Mouse (Mus musculus): ENCODE results near the gene B3gat2. TPM values are rescaled to one million over a fixed set of nuclear protein-coding genes. Genes with fewer than 3 reads are reported as not detected.

B3gat2 gene
- polyA plus RNA-seq, 1 experiment from 2014 or later = 1.1 TPM

DNA sequence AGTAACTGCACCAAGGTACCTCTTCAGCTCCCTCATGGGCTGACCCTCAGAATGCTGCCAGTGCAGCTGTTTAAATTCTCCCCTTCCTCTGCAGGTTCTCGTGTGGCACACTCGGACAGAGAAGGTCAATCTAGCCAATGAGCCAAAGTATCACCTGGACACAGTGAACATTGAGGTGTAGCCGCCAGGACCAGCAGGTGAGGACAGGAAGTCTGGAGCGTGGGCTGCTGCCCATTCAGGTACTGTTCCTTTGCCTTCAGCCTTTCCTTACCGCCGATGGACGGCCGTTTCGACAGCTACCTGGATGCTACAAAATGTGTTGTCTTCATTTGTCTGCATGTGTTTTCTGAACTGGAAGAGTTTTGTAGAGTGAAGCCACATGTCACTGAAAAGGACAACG lies 83.5 kb downstream of the B3gat2 start:
- 96% methylated on average over 10 of the region's 10 CpGs for WGBS

DNA sequence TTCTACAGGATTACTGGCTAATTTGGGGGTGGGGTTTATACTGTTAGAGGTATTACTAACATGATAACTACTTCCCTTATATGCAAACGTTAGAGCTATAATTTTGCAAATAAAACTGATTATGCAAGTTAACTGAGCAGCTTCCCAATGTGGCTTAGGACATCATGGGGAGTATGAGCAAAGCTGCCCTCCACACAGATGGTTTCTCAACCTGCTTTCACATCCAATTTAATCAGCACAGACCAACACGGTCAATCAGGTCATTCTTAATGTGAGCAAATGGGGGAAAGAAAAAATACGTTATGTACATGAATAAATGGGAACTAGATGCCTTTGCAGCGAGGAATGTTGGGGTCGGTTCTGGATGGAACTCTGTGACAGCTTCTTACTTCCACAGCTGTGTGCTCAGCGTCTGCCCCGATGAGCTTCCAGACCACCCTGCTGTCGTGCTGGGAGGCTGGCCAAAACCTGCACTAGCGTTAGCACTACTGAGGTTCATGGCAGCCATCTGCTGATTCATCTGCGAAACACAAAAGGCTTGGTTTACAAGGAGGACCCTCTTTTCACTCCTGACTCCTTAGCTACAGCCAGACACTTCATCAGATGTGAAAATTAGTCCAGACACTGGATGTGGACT lies 84.6 kb downstream of the B3gat2 start:
- Histone ChIP-seq H3K27me3 (ENCODE audit: control insufficient read depth, insufficient read depth, low read length) (no peaks in the 10 kb centered on the region), H3K9me3 (ENCODE audit: control insufficient read depth, low read length) (no peaks in the 10 kb centered on the region), H3K36me3 (ENCODE audit: control insufficient read depth, insufficient read depth, low read length) (no peaks in the 10 kb centered on the region; the same call in 1 of the 2 replicates), H3K4me2 (ENCODE audit: low read depth, low read length, severe bottlenecking) (no peak overlapping the region), H3K4me1 (replicated peaks; ENCODE audit: control insufficient read depth, insufficient read depth, low read length) (no peaks in the 10 kb centered on the region), H3K4me3 (ENCODE audit: low read depth, low read length) (no peak overlapping the region), H3K27ac (ENCODE audit: low read depth, low read length) (no peak overlapping the region), H3K9ac (ENCODE audit: low read length) (no peak overlapping the region)
- DNase-seq (ENCODE audit: low spot score) (no peak), ATAC-seq (replicated peaks; ENCODE audit: low FRiP score) (no peak)
- 86% methylated on average over 10 of the region's 10 CpGs for WGBS

More for the DNA sequence above, 83.5 kb downstream of the B3gat2 start:
- DNase-seq (ENCODE audit: low spot score) = no peak
- Histone ChIP-seq H3K4me2 (ENCODE audit: low read depth, low read length, severe bottlenecking) (no peak overlapping the region), H3K4me3 (ENCODE audit: low read depth, low read length) (no peak overlapping the region), H3K36me3 (ENCODE audit: control insufficient read depth, insufficient read depth, low read length) (no peaks in the 10 kb centered on the region; the same call in 1 of the 2 replicates), H3K27me3 (ENCODE audit: control insufficient read depth, insufficient read depth, low read length) (no peaks in the 10 kb centered on the region), H3K4me1 (replicated peaks; ENCODE audit: control insufficient read depth, insufficient read depth, low read length) (no peaks in the 10 kb centered on the region), H3K9me3 (ENCODE audit: control insufficient read depth, low read length) (no peaks in the 10 kb centered on the region), H3K27ac (ENCODE audit: low read depth, low read length) (no peak overlapping the region), H3K9ac (ENCODE audit: low read length) (no peak overlapping the region)
- ATAC-seq (replicated peaks; ENCODE audit: low FRiP score) = no peak

- Histone ChIP-seq H3K27ac (ENCODE audit: low read depth, low read length) (no peak overlapping the region), H3K4me3 (ENCODE audit: low read depth, low read length) (no peak overlapping the region)
- 90% methylated on average over 3 of the region's 3 CpGs for WGBS
Observed at GRCm38 (mm10) chr1:23855623-23856022, 94.1 kb downstream of the B3gat2 start.

GRCm38 (mm10) chr1:23860944-23861343 lies 99.4 kb downstream of the B3gat2 start:
- DNase-seq (ENCODE audit: low spot score) (no peak), ATAC-seq (replicated peaks; ENCODE audit: low FRiP score) (no peak)
- Histone ChIP-seq H3K27ac (ENCODE audit: low read depth, low read length) (no peak overlapping the region), H3K4me3 (ENCODE audit: low read depth, low read length) (no peak overlapping the region), H3K4me1 (replicated peaks; ENCODE audit: control insufficient read depth, insufficient read depth, low read length) (no peaks in the 10 kb centered on the region), H3K27me3 (ENCODE audit: control insufficient read depth, insufficient read depth, low read length) (no peaks in the 10 kb centered on the region), H3K9ac (ENCODE audit: low read length) (no peak overlapping the region), H3K4me2 (ENCODE audit: low read depth, low read length, severe bottlenecking) (no peak overlapping the region), H3K9me3 (ENCODE audit: control insufficient read depth, low read length) (no peaks in the 10 kb centered on the region), H3K36me3 (ENCODE audit: control insufficient read depth, insufficient read depth, low read length) (no peaks in the 10 kb centered on the region)
- 91% methylated on average over 2 of the region's 2 CpGs for WGBS

More at GRCm38 (mm10) chr1:23855623-23856022, 94.1 kb downstream of the B3gat2 start:
- Histone ChIP-seq H3K4me1 (replicated peaks; ENCODE audit: control insufficient read depth, insufficient read depth, low read length) (no peaks in the 10 kb centered on the region), H3K36me3 (ENCODE audit: control insufficient read depth, insufficient read depth, low read length) (no peaks in the 10 kb centered on the region), H3K9me3 (ENCODE audit: control insufficient read depth, low read length) (no peaks in the 10 kb centered on the region), H3K4me2 (ENCODE audit: low read depth, low read length, severe bottlenecking) (no peak overlapping the region), H3K9ac (ENCODE audit: low read length) (no peak overlapping the region), H3K27me3 (ENCODE audit: control insufficient read depth, insufficient read depth, low read length) (no peaks in the 10 kb centered on the region)
- ATAC-seq (replicated peaks; ENCODE audit: low FRiP score) = no peak
- DNase-seq (ENCODE audit: low spot score) = no peak

DNA sequence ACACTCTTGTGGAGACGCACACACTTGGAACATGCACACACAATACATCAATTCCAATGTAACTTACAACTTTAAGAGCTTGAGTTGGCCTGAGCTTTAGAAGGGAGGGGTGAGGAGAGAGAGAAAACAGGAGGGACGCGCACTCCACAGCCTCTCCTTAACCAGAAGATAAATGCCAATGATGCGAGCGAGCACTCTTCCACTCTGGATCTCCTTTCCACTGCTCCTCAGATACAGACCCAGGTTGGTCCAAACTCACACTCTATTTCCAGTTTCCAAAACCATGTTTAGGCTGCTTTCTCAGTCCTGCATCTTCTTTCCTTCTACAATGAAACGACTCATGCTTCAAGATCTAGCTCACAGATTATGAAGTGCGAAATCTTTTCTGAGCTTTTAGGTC lies 104.0 kb downstream of the B3gat2 start:
- no peak for ATAC-seq (replicated peaks; ENCODE audit: low FRiP score)
- Histone ChIP-seq H3K27ac (ENCODE audit: low read depth, low read length) (no peak overlapping the region), H3K4me1 (replicated peaks; ENCODE audit: control insufficient read depth, insufficient read depth, low read length) (no peaks in the 10 kb centered on the region), H3K36me3 (ENCODE audit: control insufficient read depth, insufficient read depth, low read length) (no peaks in the 10 kb centered on the region), H3K4me3 (ENCODE audit: low read depth, low read length) (no peak overlapping the region), H3K9me3 (ENCODE audit: control insufficient read depth, low read length) (no peaks in the 10 kb centered on the region), H3K27me3 (ENCODE audit: control insufficient read depth, insufficient read depth, low read length) (no peaks in the 10 kb centered on the region), H3K9ac (ENCODE audit: low read length) (no peak overlapping the region), H3K4me2 (ENCODE audit: low read depth, low read length, severe bottlenecking) (no peak overlapping the region)
- DNase-seq (ENCODE audit: low spot score) = no peak
- 95% methylated on average over 7 of the region's 7 CpGs for WGBS

DNA sequence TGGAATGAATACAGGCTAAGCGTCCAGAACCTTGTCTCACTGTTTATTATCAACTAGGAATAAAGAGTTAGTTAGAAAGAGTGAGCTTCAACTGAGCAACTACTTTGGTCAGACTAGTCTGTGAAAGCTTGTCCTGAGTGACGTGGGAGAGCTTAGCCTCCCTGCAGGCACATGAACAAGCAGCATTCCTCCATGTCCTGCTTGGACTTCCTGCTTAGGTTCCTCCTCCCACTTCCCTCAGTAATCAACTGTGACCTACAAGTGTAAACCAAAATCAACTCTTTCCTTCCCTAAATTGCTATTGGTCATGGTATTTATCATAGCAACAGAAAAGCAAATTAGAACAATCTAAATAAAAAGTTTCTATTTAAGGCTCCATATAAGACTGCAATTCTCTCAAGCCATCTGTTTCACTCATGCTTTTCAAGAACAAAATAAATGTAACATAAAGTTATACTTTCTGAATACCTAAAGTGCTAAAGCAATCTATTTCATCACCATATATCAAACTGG lies 105.9 kb downstream of the B3gat2 start:
- ATAC-seq (replicated peaks; ENCODE audit: low FRiP score) (no peak), DNase-seq (ENCODE audit: low spot score) (no peak)
- Histone ChIP-seq H3K4me2 (ENCODE audit: low read depth, low read length, severe bottlenecking) (no peak overlapping the region), H3K9me3 (ENCODE audit: control insufficient read depth, low read length) (no peaks in the 10 kb centered on the region), H3K27ac (ENCODE audit: low read depth, low read length) (no peak overlapping the region), H3K9ac (ENCODE audit: low read length) (no peak overlapping the region), H3K4me1 (replicated peaks; ENCODE audit: control insufficient read depth, insufficient read depth, low read length) (no peaks in the 10 kb centered on the region), H3K27me3 (ENCODE audit: control insufficient read depth, insufficient read depth, low read length) (no peaks in the 10 kb centered on the region), H3K4me3 (ENCODE audit: low read depth, low read length) (no peak overlapping the region), H3K36me3 (ENCODE audit: control insufficient read depth, insufficient read depth, low read length) (no peaks in the 10 kb centered on the region)
- WGBS = 57% methylated on average over 2 of the region's 2 CpGs

GRCm38 (mm10) chr1:23872194-23872593 lies 110.6 kb downstream of the B3gat2 start:
- Histone ChIP-seq H3K9ac (ENCODE audit: low read length) (no peak overlapping the region), H3K9me3 (ENCODE audit: control insufficient read depth, low read length) (no peaks in the 10 kb centered on the region), H3K4me3 (ENCODE audit: low read depth, low read length) (no peak overlapping the region), H3K4me2 (ENCODE audit: low read depth, low read length, severe bottlenecking) (no peak overlapping the region), H3K27me3 (ENCODE audit: control insufficient read depth, insufficient read depth, low read length) (no peaks in the 10 kb centered on the region), H3K4me1 (replicated peaks; ENCODE audit: control insufficient read depth, insufficient read depth, low read length) (no peaks in the 10 kb centered on the region), H3K36me3 (ENCODE audit: control insufficient read depth, insufficient read depth, low read length) (no peaks in the 10 kb centered on the region), H3K27ac (ENCODE audit: low read depth, low read length) (no peak overlapping the region)
- DNase-seq (ENCODE audit: low spot score) (no peak), ATAC-seq (replicated peaks; ENCODE audit: low FRiP score) (no peak)
- 96% methylated on average over 1 of the region's 1 CpGs for WGBS

DNA sequence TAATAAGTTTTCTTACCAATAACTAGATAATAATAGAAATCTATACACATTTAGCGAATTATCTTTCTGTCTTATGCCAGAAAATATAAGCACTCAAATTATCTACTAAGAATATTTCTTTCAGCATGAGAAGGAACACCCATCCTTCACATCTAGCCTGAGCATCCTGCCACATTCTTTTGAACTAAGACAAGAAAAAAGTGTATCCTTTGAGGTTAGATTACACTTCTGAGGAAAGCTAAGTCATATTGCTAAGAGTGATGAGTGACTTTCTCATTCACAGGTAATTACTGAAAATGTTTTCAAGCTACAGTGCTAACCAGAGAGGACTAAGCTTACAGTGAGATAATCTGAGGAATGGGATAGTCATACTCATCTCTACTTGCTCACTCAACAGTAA lies 121.1 kb downstream of the B3gat2 start:
- Histone ChIP-seq H3K4me3 (ENCODE audit: low read depth, low read length) (no peak overlapping the region), H3K9me3 (ENCODE audit: control insufficient read depth, low read length) (no peaks in the 10 kb centered on the region), H3K4me2 (ENCODE audit: low read depth, low read length, severe bottlenecking) (no peak overlapping the region), H3K27me3 (ENCODE audit: control insufficient read depth, insufficient read depth, low read length) (no peaks in the 10 kb centered on the region), H3K4me1 (replicated peaks; ENCODE audit: control insufficient read depth, insufficient read depth, low read length) (no peaks in the 10 kb centered on the region), H3K27ac (ENCODE audit: low read depth, low read length) (no peak overlapping the region), H3K9ac (ENCODE audit: low read length) (no peak overlapping the region), H3K36me3 (ENCODE audit: control insufficient read depth, insufficient read depth, low read length) (no peaks in the 10 kb centered on the region)
- no peak for ATAC-seq (replicated peaks; ENCODE audit: low FRiP score)
- 91% methylated on average over 1 of the region's 1 CpGs for whole genome bisulfite sequencing
- no peak for DNase-seq (ENCODE audit: low spot score)

- no peak for ATAC-seq (replicated peaks; ENCODE audit: low FRiP score)
- no peak for DNase-seq (ENCODE audit: low spot score)
- no peaks in the 10 kb centered on the region for H3K4me1 ChIP-seq (replicated peaks; ENCODE audit: control insufficient read depth, insufficient read depth, low read length)
- no peak overlapping the region for H3K4me3 ChIP-seq (ENCODE audit: low read depth, low read length)
- H3K27ac ChIP-seq (ENCODE audit: low read depth, low read length) = no peak overlapping the region
- no peak overlapping the region for H3K4me2 ChIP-seq (ENCODE audit: low read depth, low read length, severe bottlenecking)
- H3K9me3 ChIP-seq (ENCODE audit: control insufficient read depth, low read length) = no peaks in the 10 kb centered on the region
- no peaks in the 10 kb centered on the region for H3K27me3 ChIP-seq (ENCODE audit: control insufficient read depth, insufficient read depth, low read length)
- no peak overlapping the region for H3K9ac ChIP-seq (ENCODE audit: low read length)
- no peaks in the 10 kb centered on the region for H3K36me3 ChIP-seq (ENCODE audit: control insufficient read depth, insufficient read depth, low read length)
- 92% methylated on average over 2 of the region's 2 CpGs for WGBS
Observed at GRCm38 (mm10) chr1:23884087-23884668, 122.6 kb downstream of the B3gat2 start.

Measured in forebrain, embryonic 11.5 days (tissue).